Mouse (Mus musculus) adrenal gland, adult 8-10 months (tissue): ENCODE results near the gene Smad3. TPM values are rescaled to one million over a fixed set of nuclear protein-coding genes. Genes with fewer than 3 reads are reported as not detected.

Source experiments
- DNase-seq: peaks from one replicate; pipeline ENCODE4 v3.0.0; 2022
- total RNA-seq, 4 experiments: library from RNA; stranded (reverse); gene quantifications; 2 replicates each; pipeline ENCODE4 v1.2.4; 2022

Gene Smad3
- total RNA-seq, 4 experiments from 2014 or later, result 27.0 to 49.6 (median 37.1) TPM

GRCm38 (mm10) chr9:63660061-63660460 lies 97.7 kb downstream of the Smad3 start:
- DNase-seq, result no peak

- no peak for DNase-seq
Measured at GRCm38 (mm10) chr9:63658970-63659371, 98.8 kb downstream of the Smad3 start.

GRCm38 (mm10) chr9:63658436-63658835 lies 99.4 kb downstream of the Smad3 start:
- DNase-seq, result no peak

- no peak for DNase-seq
Measured at GRCm38 (mm10) chr9:63657167-63657566, 100.6 kb downstream of the Smad3 start.

- DNase-seq, result no peak
Measured at GRCm38 (mm10) chr9:63655092-63655491, 102.7 kb downstream of the Smad3 start.

GRCm38 (mm10) chr9:63654575-63654974 lies 103.2 kb downstream of the Smad3 start:
- no peak for DNase-seq

GRCm38 (mm10) chr9:63653666-63654065 lies 104.1 kb downstream of the Smad3 start:
- DNase-seq, result no peak

GRCm38 (mm10) chr9:63651594-63651993 lies 106.2 kb downstream of the Smad3 start:
- no peak for DNase-seq

- DNase-seq, result no peak
Measured at GRCm38 (mm10) chr9:63650905-63651304, 106.9 kb downstream of the Smad3 start.

GRCm38 (mm10) chr9:63649841-63650545 lies 107.8 kb downstream of the Smad3 start:
- DNase-seq, result no peak

GRCm38 (mm10) chr9:63648520-63648918 lies 109.3 kb downstream of the Smad3 start:
- DNase-seq, result no peak

GRCm38 (mm10) chr9:63647581-63648519 lies 109.9 kb downstream of the Smad3 start:
- no peak for DNase-seq

GRCm38 (mm10) chr9:63645084-63645483 lies 112.7 kb downstream of the Smad3 start:
- DNase-seq, result no peak

GRCm38 (mm10) chr9:63644011-63644410 lies 113.8 kb downstream of the Smad3 start:
- DNase-seq, result no peak

- DNase-seq, result no peak
Measured at GRCm38 (mm10) chr9:63641983-63642646, 115.7 kb downstream of the Smad3 start.

GRCm38 (mm10) chr9:63636113-63636512 lies 121.7 kb downstream of the Smad3 start:
- no peak for DNase-seq

GRCm38 (mm10) chr9:63633334-63633733 lies 124.5 kb downstream of the Smad3 start:
- no peak for DNase-seq

GRCm38 (mm10) chr9:63632924-63633323 lies 124.9 kb downstream of the Smad3 start:
- no peak for DNase-seq

GRCm38 (mm10) chr9:63632045-63632444 lies 125.7 kb downstream of the Smad3 start:
- DNase-seq, result no peak

GRCm38 (mm10) chr9:63625090-63625756 lies 132.6 kb downstream of the Smad3 start:
- DNase-seq, result no peak

GRCm38 (mm10) chr9:63623895-63624569 lies 133.8 kb downstream of the Smad3 start:
- no peak for DNase-seq

GRCm38 (mm10) chr9:63617967-63618366 lies 139.8 kb downstream of the Smad3 start:
- no peak for DNase-seq
